Mouse (Mus musculus): ENCODE data around the gene Gm49776. TPM values are rescaled to one million over a fixed set of nuclear protein-coding genes. Genes with fewer than 3 reads are reported as not detected.

Gm49776 gene
- polyA plus RNA-seq, 1 experiment from 2014 or later, result 3.5 TPM

DNA sequence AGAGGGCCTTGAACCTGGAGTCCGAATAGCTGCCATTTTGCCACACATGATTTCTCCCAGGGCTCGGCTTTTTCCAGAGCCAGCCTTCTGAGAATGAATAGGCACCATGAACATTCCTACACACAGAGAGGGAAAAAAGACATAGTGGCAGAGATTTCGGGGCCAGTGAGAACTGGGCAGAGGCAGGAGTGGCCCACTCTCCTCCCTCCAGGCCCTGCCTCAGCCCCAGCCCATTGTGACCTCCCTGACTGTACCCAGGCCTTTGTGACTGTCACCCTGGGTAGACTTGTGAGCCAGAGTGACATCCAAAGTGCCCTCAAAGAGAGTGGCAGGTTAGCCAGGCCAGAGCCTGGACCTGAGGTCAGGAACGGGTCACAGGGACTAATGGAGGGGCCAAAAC is 40.5 kb downstream of the Gm49776 start, which contains the start of gene Ccdc188:
TSS of gene Ccdc188 (plus strand) at position 301 of the 400 bp plus-strand sequence.
- Histone ChIP-seq H3K27ac (no peak within 1 kb of the TSS; the same call in 1 of the 2 replicates), H3K4me2 (replicated peaks) (no peak within 1 kb of the TSS), H3K4me1 (peaks cover 40% of the 10 kb centered on the region), H3K9ac (peak within 1 kb of the TSS; percentile 13; the same call in 1 of the 2 replicates), H3K36me3 (peaks cover 15% of the 10 kb centered on the region), H3K27me3 (no peaks in the 10 kb centered on the region), H3K4me3 (no peak within 1 kb of the TSS), H3K9me3 (no peaks in the 10 kb centered on the region)
- 87% methylated on average over 4 of the region's 4 CpGs for WGBS
- ATAC-seq (ENCODE audit: low FRiP score, low read depth), result no peak

DNA sequence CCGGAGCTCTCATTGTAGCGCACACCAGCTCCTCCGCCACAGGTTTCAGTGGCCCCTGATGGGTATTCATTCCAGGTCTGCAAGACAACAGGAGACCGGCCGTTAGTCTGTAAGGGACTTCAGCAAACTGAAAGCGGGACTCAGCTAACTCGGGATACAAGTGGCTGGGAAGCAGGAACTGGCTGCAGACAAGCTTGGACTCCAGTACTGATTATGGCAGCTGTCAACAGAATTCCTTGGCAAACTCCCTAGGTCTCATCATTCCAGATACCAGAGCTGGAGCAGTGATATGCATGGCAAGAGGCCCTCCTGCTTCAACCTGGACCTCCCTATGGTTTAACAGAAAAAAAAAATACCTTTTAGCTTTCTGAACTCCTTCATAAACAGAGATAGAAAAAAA is 43.3 kb downstream of the Gm49776 start:
- Histone ChIP-seq H3K27ac (no peak overlapping the region), H3K4me2 (replicated peaks) (no peak overlapping the region), H3K27me3 (peaks cover 11% of the 10 kb centered on the region), H3K4me3 (no peak overlapping the region), H3K9me3 (no peaks in the 10 kb centered on the region), H3K4me1 (peaks cover 35% of the 10 kb centered on the region), H3K36me3 (no peaks in the 10 kb centered on the region), H3K9ac (no peak overlapping the region)
- no peak for ATAC-seq (ENCODE audit: low FRiP score, low read depth)
- 86% methylated on average over 7 of the region's 7 CpGs for WGBS

DNA sequence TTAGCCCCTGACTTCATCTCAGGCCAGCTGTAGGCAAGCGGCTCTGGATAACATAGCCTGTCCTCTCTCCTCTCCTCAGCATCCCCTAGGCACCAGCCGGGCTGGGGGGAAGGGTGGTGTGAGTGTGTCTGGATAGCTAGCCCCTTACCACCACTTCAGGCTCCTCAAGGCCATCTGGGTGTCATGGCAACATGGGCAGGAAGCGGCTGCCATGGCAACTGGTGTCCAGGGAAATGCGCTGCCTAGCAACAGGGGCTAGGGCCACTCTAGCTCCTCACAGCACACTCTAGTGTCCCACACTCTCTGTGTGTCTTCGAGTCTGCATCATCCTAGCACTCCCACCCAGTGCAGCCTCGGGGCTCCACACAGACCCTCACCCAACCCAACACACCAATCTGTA is 44.4 kb downstream of the Gm49776 start:
- Histone ChIP-seq H3K4me1 (peaks cover 23% of the 10 kb centered on the region), H3K27ac (no peak overlapping the region), H3K36me3 (no peaks in the 10 kb centered on the region), H3K27me3 (peaks cover 21% of the 10 kb centered on the region), H3K4me2 (replicated peaks) (no peak overlapping the region), H3K9me3 (no peaks in the 10 kb centered on the region), H3K9ac (no peak overlapping the region), H3K4me3 (no peak overlapping the region)
- no peak for ATAC-seq (ENCODE audit: low FRiP score, low read depth)
- 46% methylated on average over 6 of the region's 6 CpGs for WGBS

GRCm38 (mm10) chr16:18211417-18212171 is 46.5 kb downstream of the Gm49776 start:
- Histone ChIP-seq H3K27ac (no peak overlapping the region), H3K36me3 (no peaks in the 10 kb centered on the region), H3K4me2 (replicated peaks) (no peak overlapping the region), H3K4me3 (no peak overlapping the region), H3K9me3 (no peaks in the 10 kb centered on the region), H3K9ac (no peak overlapping the region), H3K27me3 (peaks cover 28% of the 10 kb centered on the region), H3K4me1 (peaks cover 19% of the 10 kb centered on the region)
- ATAC-seq (ENCODE audit: low FRiP score, low read depth), result peak; percentile 12; the same call in 1 of the 2 replicates
- 44% methylated on average over 10 of the region's 10 CpGs for WGBS

GRCm38 (mm10) chr16:18210701-18211416 is 47.3 kb downstream of the Gm49776 start:
- WGBS, result 24% methylated on average over 8 of the region's 8 CpGs
- Histone ChIP-seq H3K9ac (0 out of 2 replicates have a peak overlapping the region, but pooled peaks have one; percentile 31), H3K4me3 (no peak overlapping the region), H3K36me3 (no peaks in the 10 kb centered on the region), H3K27me3 (peaks cover 28% of the 10 kb centered on the region), H3K9me3 (no peaks in the 10 kb centered on the region), H3K4me1 (peaks cover 19% of the 10 kb centered on the region), H3K27ac (no peak overlapping the region), H3K4me2 (replicated peaks) (no peak overlapping the region)
- ATAC-seq (ENCODE audit: low FRiP score, low read depth), result 0 out of 2 replicates have a peak, but pooled peaks have one; percentile 21

DNA sequence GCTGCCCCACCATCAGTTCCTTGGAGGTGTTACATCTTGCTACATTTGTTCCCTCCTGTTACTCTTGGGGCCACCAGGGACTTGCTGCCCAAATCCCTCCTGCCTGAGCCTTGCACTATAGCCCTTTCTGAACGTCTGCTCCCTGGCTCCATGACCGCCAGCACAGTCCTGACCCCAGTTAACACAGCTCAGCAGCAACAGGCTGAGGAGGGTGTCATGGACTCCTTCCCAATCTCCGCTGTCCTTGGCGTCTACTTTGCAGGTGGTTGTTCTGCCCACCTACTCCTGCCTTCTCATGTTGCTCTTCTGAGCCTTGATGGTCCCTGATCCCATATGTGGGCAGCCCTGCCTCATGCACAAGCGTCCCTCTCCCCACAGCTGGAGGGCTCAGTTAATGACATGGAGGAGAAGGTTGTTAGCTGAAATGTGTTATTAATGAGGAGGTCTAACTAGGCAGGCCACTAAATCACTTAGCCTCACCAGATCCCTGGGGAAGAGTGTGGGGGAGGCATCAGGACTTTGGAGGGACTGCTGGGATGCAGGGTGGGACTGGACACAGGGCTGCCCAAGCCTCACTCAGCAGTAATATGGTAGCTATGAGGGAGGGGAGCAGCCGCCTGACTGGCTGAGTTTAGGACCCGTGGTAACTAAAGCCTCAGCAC is 54.6 kb downstream of the Gm49776 start:
- no peak overlapping the region for H3K4me3 ChIP-seq
- peaks cover 34% of the 10 kb centered on the region for H3K27me3 ChIP-seq
- peaks cover 40% of the 10 kb centered on the region for H3K4me1 ChIP-seq
- WGBS, result 11% methylated on average over 7 of the region's 7 CpGs
- H3K4me2 ChIP-seq (replicated peaks), result no peak overlapping the region
- no peak overlapping the region for H3K9ac ChIP-seq
- no peaks in the 10 kb centered on the region for H3K36me3 ChIP-seq
- H3K27ac ChIP-seq, result no peak overlapping the region
- no peak for ATAC-seq (ENCODE audit: low FRiP score, low read depth)
- H3K9me3 ChIP-seq, result no peaks in the 10 kb centered on the region

DNA sequence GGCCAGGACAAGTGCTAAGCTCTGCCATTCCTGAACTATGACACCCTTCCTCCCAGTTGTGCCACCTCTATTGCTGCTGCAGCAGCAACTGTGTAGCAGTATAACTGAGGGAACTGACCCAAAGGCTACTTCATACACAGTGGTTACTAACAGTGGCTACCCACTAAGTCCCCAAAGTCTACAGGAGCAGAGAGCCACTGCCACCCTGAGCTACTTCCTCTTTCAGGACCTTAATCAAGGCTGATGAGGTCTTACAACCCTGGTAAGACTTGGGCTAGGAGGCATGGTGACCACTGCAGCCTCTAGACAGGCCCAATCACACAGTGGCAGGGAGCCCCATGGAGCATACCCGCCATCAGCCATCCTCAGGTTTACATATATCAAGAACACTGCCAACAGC is 56.1 kb downstream of the Gm49776 start:
- Histone ChIP-seq H3K4me1 (peaks cover 55% of the 10 kb centered on the region), H3K36me3 (no peaks in the 10 kb centered on the region), H3K27ac (no peak overlapping the region), H3K4me2 (replicated peaks) (no peak overlapping the region), H3K9ac (no peak overlapping the region), H3K9me3 (no peaks in the 10 kb centered on the region), H3K27me3 (peaks cover 42% of the 10 kb centered on the region), H3K4me3 (no peak overlapping the region)
- no peak for ATAC-seq (ENCODE audit: low FRiP score, low read depth)
- WGBS, result 93% methylated on average over 1 of the region's 1 CpGs

DNA sequence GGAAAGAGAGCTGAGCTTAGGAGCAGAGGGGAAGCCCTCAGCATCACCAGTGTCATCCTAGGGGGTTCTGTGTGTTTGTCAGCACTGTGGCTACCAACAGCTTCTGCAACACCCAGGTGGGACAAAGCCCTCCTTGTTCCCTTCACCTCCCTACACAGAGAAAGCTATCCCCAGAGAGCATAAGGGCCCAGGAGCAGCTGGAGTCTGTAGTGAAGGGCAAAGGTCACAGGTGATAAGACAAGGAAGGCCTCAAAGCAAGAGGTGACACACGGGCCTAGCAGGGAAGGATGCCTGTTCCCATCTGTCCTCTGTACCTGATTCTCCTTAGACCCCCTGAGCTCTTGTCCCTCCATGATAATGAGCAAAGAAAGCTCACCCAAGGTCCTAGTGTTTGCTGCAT is 56.5 kb downstream of the Gm49776 start:
- peaks cover 47% of the 10 kb centered on the region for H3K27me3 ChIP-seq
- no peak overlapping the region for H3K27ac ChIP-seq
- H3K4me1 ChIP-seq, result peaks cover 58% of the 10 kb centered on the region
- H3K9ac ChIP-seq, result no peak overlapping the region
- no peak overlapping the region for H3K4me3 ChIP-seq
- no peaks in the 10 kb centered on the region for H3K36me3 ChIP-seq
- H3K9me3 ChIP-seq, result no peaks in the 10 kb centered on the region
- no peak overlapping the region for H3K4me2 ChIP-seq (replicated peaks)
- ATAC-seq (ENCODE audit: low FRiP score, low read depth), result no peak
- 27% methylated on average over 1 of the region's 1 CpGs for WGBS

GRCm38 (mm10) chr16:18200062-18200461 is 58.1 kb downstream of the Gm49776 start:
- WGBS, result 82% methylated on average over 2 of the region's 2 CpGs
- 0 out of 2 replicates have a peak overlapping the region, but pooled peaks have one; percentile 4 for H3K27ac ChIP-seq
- H3K9ac ChIP-seq, result peak overlapping the region; percentile 4; the same call in 1 of the 2 replicates
- peaks cover 66% of the 10 kb centered on the region for H3K4me1 ChIP-seq
- H3K36me3 ChIP-seq, result no peaks in the 10 kb centered on the region
- H3K27me3 ChIP-seq, result peaks cover 50% of the 10 kb centered on the region
- no peak for ATAC-seq (ENCODE audit: low FRiP score, low read depth)
- no peak overlapping the region for H3K4me3 ChIP-seq
- no peaks in the 10 kb centered on the region for H3K9me3 ChIP-seq
- H3K4me2 ChIP-seq (replicated peaks), result no peak overlapping the region

- Histone ChIP-seq H3K9me3 (no peaks in the 10 kb centered on the region), H3K36me3 (no peaks in the 10 kb centered on the region), H3K27ac (no peak overlapping the region), H3K27me3 (peaks cover 51% of the 10 kb centered on the region), H3K9ac (peak overlapping the region; percentile 31; the same call in 1 of the 2 replicates), H3K4me1 (peaks cover 69% of the 10 kb centered on the region), H3K4me3 (no peak overlapping the region), H3K4me2 (replicated peaks) (peak overlapping the region; percentile 7; the same call in 1 of the 2 replicates)
- ATAC-seq (ENCODE audit: low FRiP score, low read depth), result no peak
- 24% methylated on average over 10 of the region's 10 CpGs for WGBS
These were observed 59.6 kb downstream of the Gm49776 start for GRCm38 (mm10) chr16:18198365-18199098.

GRCm38 (mm10) chr16:18197881-18198280 is 60.2 kb downstream of the Gm49776 start:
- H3K4me1 ChIP-seq, result peaks cover 66% of the 10 kb centered on the region
- 72% methylated on average over 6 of the region's 6 CpGs for WGBS
- H3K27ac ChIP-seq, result no peak overlapping the region
- no peak for ATAC-seq (ENCODE audit: low FRiP score, low read depth)
- H3K9ac ChIP-seq, result no peak overlapping the region; the same call in 1 of the 2 replicates
- no peak overlapping the region for H3K4me3 ChIP-seq
- no peaks in the 10 kb centered on the region for H3K36me3 ChIP-seq
- no peak overlapping the region for H3K4me2 ChIP-seq (replicated peaks)
- no peaks in the 10 kb centered on the region for H3K9me3 ChIP-seq
- H3K27me3 ChIP-seq, result peaks cover 53% of the 10 kb centered on the region

All from limb, embryonic 13.5 days (tissue).